Mouse (Mus musculus) erythroblast, embryonic 14.5 days (primary cell): ENCODE results near the gene Gm20521. TPM values are rescaled to one million over a fixed set of nuclear protein-coding genes. Genes with fewer than 3 reads are reported as not detected.

Experiments
- H3K27me3 ChIP-seq: 2 replicates; pipeline ENCODE4 v1.6.1; 2012; ENCODE audit warnings: inconsistent platforms; ENCODE audit not compliant: control insufficient read depth
- H3K36me3 ChIP-seq: 2 replicates; pipeline ENCODE4 v1.6.1; 2012; ENCODE audit warnings: mild to moderate bottlenecking, inconsistent platforms; ENCODE audit not compliant: control insufficient read depth
- H3K4me1 ChIP-seq: 2 replicates; pipeline ENCODE4 v1.6.1; 2012; ENCODE audit warnings: inconsistent platforms; ENCODE audit not compliant: control insufficient read depth
- H3K4me3 ChIP-seq: replicated peaks from 2 replicates; pipeline ENCODE3; 2012; ENCODE audit warnings: moderate library complexity, mild to moderate bottlenecking, inconsistent platforms
- H3K9me3 ChIP-seq: 2 replicates; pipeline ENCODE4 v1.6.1; 2012; ENCODE audit warnings: low read length, inconsistent platforms, mixed read lengths; ENCODE audit not compliant: control insufficient read depth
- GATA1 ChIP-seq: IDR thresholded peaks from 2 replicates; pipeline ENCODE4 v1.6.1; 2012; ENCODE audit warnings: low read length, inconsistent platforms, mixed read lengths
- TAL1 ChIP-seq: IDR thresholded peaks from 3 replicates; pipeline ENCODE4 v1.6.1; 2012; ENCODE audit warnings: low read length, inconsistent platforms, mixed read lengths
- polyA plus RNA-seq: library from polyadenylated mRNA; stranded (reverse); fragments of >175 nt; gene quantifications from 2 replicates; pipeline ENCODE4 v1.2.3, GENCODE M21; 2012

Gm20521 gene
- polyA plus RNA-seq, 1 experiment: 0.14 TPM

DNA sequence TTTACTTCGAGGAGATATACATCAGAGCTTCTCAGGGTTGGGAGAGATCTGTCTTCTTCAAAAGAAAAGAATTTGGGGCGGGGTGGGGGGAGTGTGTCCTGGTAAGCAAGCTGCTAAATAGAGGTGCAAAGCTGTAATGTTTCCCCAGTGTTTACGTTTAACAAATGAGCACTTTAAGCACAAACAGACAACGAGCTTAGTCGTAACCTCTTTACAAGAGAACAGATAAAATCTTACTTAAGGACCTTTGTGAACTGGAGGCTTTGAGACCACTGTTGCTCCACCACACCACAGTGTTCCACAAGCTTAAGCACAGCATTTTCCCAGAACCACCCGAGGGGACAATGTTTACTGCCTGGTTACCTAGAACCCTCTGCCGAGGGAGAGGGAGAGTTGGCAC lies 44.1 kb downstream of the Gm20521 start:
- Histone ChIP-seq H3K4me3 (no peak overlapping the region), H3K27me3 (peaks cover 67% of the 10 kb centered on the region), H3K4me1 (peaks cover 21% of the 10 kb centered on the region), H3K9me3 (peaks cover 2% of the 10 kb centered on the region; the same call in 1 of the 2 replicates), H3K36me3 (no peaks in the 10 kb centered on the region)
- TF ChIP-seq GATA1 (no peak), TAL1 (no peak)

DNA sequence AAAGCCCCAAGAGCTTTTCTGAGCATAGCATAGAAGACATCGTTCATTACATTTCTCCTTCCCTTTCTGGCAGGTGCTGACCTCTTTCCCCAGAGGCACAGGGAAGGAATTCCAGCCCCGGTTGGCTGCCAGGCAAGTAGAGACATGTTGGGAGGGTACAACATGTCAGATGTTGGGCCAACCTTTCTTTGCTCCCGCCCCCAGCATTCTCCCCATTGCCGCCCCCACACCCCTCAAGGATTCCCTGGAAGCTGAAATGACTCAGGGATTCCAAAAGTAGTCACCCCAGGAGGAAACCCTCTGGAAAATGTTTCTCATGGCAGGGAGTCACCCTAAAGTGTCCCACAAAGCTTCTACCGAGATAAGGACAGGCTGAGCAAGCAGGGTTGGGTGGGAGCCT lies 46.6 kb downstream of the Gm20521 start:
- TF ChIP-seq GATA1 (no peak), TAL1 (no peak)
- Histone ChIP-seq H3K27me3 (peaks cover 55% of the 10 kb centered on the region), H3K4me3 (no peak overlapping the region), H3K9me3 (peaks cover 2% of the 10 kb centered on the region; the same call in 1 of the 2 replicates), H3K4me1 (peaks cover 12% of the 10 kb centered on the region), H3K36me3 (no peaks in the 10 kb centered on the region)

DNA sequence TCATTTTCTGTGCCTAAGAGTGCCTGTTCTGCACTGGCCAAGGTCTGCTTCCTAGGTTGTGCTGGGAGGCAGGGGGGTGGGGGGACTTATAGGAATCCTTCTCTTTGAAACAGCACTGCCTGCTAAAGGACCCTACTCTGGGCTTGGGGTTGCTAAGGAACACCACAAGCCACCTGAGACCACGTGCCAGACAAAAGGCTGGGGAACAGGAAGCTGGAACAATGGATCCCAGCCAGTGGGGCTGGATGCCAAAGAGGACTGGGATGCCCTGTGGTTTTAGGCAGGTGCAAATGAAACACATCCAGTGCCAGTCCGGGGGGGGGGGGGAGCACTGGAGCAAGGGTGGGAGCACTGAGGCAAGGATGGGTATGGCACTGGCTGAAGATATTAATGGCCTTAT lies 47.2 kb downstream of the Gm20521 start:
- Histone ChIP-seq H3K9me3 (no peaks in the 10 kb centered on the region; the same call in 1 of the 2 replicates), H3K4me1 (peaks cover 6% of the 10 kb centered on the region), H3K27me3 (peaks cover 48% of the 10 kb centered on the region), H3K4me3 (no peak overlapping the region), H3K36me3 (no peaks in the 10 kb centered on the region)
- TF ChIP-seq GATA1 (no peak), TAL1 (no peak)

DNA sequence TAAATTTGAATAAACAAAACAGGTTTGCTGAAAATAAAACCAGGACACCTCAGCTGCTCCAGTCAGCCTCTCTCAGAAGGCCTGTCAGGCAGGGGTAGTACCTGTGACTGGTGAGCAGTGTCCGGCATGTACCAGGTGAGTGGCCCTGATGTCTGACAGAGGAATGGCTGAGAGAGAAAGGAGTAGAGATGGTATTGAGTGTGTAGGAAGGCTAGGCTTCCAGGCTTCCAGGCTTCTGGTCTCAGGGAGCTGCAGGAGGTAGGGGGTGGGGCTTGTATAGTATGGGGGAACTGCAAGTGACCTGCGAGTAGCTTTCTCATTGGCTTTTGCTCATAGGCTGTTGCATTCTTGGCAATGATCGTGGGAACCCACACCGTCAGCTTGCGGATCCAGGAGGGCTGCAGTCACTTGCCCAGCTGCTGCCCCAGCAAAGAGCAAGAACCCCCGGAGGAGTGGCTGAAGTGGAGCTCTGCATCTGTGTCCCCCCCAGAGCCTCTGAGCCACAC lies 49.5 kb downstream of the Gm20521 start, which contains the start of gene Il25:
Gene Il25, plus strand, starts transcription at position 51 of the 506 bp plus-strand sequence.
- no peaks in the 10 kb centered on the region for H3K9me3 ChIP-seq
- H3K4me3 ChIP-seq: no peak within 1 kb of the TSS

DNA sequence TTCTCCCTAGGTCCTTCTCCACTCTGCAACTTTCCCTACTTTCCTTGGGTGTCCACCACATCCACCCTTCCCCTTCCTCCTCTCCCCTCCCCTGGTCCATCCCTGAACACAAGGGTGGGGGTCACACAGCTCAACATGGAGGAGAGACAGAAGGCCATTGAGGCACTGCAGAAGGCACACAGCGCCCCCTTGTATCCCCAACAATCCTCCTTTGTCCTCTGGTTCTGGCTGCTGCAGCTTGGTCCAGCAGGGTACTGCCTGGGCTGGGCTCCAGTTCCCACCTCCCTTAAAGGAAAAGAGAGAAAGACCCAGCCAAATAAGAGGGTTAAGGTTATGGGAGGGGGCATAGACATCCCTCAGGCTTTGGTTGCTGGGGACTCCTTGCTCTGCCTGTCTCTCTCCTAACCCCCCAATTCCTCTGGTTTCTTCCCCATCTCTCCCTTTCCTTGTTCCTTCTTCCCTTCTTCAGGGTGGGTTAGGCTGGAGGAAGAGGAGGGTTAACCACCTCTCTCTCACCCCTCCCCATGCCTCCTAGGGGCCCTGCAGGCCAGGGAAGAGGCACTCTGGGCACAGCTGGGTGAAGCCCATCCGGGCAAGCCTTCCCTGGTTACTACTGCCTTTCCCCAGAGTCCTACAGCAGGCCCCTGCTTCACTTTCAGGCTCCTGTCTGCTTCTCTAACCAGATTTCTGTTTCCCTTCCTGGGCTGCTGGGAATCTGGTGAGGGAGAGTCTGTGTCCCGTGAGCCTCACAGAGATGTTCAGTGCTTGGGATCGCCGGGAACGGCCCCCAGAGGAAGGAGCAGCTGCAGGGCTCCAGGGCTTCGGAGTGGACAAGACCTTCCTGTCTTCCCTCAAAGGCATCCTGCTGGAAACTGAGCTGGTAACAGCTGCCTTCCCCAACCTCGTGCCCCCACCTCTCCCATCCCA lies 52.9 kb downstream of the Gm20521 start, which contains the start of gene Cmtm5:
Gene Cmtm5, plus strand, starts transcription at position 358 of the 927 bp plus-strand sequence.
- Histone ChIP-seq H3K27me3 (peaks cover 7% of the 10 kb centered on the region), H3K36me3 (no peaks in the 10 kb centered on the region), H3K4me3 (no peak within 1 kb of the TSS), H3K9me3 (no peaks in the 10 kb centered on the region), H3K4me1 (no peaks in the 10 kb centered on the region)
- TF ChIP-seq TAL1 (no peak), GATA1 (no peak)

More for the DNA sequence above, 49.5 kb downstream of the Gm20521 start, which contains the start of gene Il25:
- TF ChIP-seq TAL1 (no peak), GATA1 (no peak)
- Histone ChIP-seq H3K4me1 (no peaks in the 10 kb centered on the region), H3K36me3 (no peaks in the 10 kb centered on the region), H3K27me3 (peaks cover 32% of the 10 kb centered on the region)

DNA sequence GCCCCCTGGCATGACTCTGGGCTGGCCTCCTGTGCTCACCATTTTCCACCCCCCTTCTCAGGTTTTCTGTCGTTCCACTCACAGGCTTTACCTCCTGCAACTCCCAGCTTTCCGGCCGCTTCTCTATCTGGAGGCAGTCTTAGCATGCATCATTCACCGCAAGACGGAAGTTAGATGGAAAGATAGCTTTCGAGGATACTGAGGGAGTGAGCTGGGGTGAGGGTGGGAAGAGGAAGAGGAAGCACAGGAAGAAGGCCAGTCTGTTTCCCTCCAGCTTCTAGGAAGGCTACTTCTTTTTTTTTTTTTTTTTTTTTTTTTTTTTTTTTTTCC lies 53.6 kb downstream of the Gm20521 start:
- H3K4me3 ChIP-seq: no peak overlapping the region
- no peaks in the 10 kb centered on the region for H3K9me3 ChIP-seq
- H3K36me3 ChIP-seq: no peaks in the 10 kb centered on the region
- TF ChIP-seq GATA1 (no peak), TAL1 (no peak)
- H3K4me1 ChIP-seq: no peaks in the 10 kb centered on the region
- H3K27me3 ChIP-seq: peaks cover 7% of the 10 kb centered on the region

DNA sequence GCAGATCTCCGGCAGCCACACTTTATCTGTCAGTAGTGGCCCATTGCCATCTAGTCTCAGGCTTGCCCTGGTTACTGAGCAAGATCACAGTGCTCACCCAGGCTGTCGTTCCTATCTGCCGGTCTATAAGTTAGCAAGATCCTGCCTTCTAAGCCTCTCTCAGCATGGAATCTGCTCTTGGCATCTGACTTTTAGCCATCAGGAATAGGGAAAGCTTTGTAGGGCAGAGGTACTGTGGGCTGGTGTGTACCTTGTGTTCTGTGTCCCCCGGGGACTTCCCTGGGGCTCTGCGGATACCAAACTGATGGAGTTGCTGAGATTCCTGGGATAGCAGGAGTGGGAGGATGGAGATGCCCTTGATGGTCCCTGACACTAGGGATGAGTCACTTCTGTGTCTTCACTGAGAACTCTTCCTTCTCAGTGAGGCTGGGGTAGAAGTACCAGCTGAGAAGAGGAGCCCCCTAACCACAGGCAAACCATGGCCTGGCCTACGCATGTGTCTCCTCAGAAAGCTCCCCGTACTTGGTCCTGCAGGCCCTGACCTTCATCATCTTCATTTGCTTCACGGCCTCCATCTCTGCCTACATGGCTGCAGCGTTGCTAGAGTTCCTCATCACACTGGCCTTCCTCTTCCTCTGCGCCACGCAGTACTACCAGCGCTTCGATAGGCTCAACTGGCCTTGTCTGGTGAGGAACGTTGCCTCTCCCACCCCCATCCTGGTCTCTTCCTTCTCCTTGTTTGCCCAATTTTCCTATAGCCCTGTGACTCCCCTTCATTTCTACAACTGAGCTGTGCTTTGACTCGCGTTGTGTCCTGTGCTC lies 54.3 kb downstream of the Gm20521 start:
- Histone ChIP-seq H3K4me3 (no peak overlapping the region), H3K36me3 (no peaks in the 10 kb centered on the region), H3K9me3 (no peaks in the 10 kb centered on the region), H3K4me1 (no peaks in the 10 kb centered on the region), H3K27me3 (peaks cover 7% of the 10 kb centered on the region)
- TF ChIP-seq TAL1: no peak
- no peak for TF ChIP-seq GATA1

DNA sequence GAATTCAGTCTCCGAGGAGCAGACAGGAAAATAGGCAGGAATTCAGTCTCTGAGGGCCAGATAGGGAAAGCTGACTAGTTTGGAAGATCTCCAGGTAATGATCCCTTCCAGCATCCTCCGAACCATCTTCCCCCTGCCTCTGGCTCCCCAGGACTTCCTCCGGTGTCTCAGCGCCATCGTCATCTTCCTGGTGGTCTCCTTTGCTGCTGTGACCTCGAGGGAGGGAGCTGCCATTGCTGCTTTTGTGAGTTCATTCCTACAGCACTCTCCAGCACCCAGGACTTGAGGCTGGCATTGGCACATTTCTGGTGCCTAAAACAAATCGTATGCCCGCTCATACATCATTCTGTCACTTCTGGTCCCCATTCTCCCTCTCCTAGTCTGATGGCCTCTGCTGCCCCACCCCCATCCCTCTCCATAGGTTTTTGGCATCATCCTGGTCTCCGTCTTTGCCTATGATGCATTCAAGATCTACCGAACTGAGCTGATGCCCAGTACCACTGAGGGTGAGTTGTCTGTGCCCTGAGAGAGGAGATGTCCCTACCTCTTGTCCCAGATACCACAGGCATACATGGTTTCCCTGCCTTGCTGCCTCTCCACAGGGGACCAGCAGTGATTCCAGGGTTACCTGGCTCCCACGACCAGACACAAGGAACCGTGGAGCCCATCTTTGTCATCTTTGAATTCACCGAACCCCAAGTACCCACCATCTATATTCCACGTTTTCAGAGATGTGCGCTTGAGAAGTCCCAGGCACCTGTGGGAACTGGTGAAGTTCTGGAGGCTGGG lies 55.4 kb downstream of the Gm20521 start:
- Histone ChIP-seq H3K27me3 (peaks cover 7% of the 10 kb centered on the region), H3K4me3 (no peak overlapping the region), H3K36me3 (no peaks in the 10 kb centered on the region), H3K4me1 (no peaks in the 10 kb centered on the region), H3K9me3 (no peaks in the 10 kb centered on the region)
- TF ChIP-seq TAL1 (no peak), GATA1 (no peak)
